In the genomic region with DNA sequence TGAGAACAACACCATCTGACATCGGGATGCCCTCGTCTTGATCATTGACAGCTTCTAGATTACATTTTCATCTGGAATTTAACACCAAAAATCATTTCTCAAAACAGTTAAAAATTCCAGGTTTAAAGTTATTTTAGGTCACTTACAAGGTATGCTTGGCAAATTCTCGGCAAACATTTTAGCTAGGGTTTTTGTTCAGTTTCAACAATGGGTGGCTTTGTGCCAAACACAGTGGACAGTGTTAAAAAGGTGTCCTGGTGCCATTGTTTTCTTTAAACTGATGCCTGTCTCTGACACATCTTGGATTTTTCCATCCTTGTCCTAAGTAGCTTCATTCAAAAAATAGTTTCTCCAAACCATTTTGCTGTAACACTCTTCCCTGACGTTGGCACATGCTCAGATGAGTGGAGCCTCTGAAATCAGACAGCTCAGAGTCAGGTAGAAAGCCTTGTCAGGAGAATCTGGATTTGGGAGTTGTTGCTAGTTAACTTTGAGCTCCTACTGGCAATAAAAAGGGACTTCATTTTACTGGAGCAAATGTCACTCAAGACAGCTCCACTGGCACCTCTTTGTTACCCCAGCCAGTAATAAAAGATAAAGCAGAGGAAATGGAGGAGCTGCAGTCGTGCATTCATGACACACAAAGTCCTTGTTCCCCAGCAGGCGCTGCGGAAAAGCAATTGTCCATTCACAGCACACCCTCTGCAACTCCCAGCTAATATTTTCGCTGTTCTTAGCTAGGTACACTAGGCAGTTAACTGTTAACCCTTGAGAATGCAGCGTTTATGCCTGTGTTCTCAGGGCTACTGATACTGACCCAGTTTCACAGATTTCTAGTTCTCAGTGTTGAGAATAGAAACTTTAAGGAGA, we compare ENCODE assay signal across 8 mouse cellular contexts. TPM values are rescaled to one million over a fixed set of nuclear protein-coding genes. Genes with fewer than 3 reads are reported as not detected.
DNase-seq lines count a peak whose midpoint lies in the region; ATAC-seq and TF ChIP-seq lines count a peak whose summit lies in the region.

No protein-coding gene starts in this region.

- no peaks in the 10 kb centered on the region for H3K9me3 ChIP-seq in heart, embryonic 13.5 days
- no peaks in the 10 kb centered on the region for H3K9me3 ChIP-seq in kidney, embryonic 16.5 days (ENCODE audit: low read length)
- H3K9me3 ChIP-seq in midbrain, embryonic 16.5 days (replicated peaks; ENCODE audit: control insufficient read depth, low read length, poor library complexity, severe bottlenecking), result no peaks in the 10 kb centered on the region

- peak overlapping the region; percentile 85 for H3K27ac ChIP-seq in heart, embryonic 13.5 days (replicated peaks)
- peak overlapping the region; percentile 52 for H3K27ac ChIP-seq in kidney, embryonic 16.5 days (ENCODE audit: low read length)
- peak overlapping the region; percentile 23 for H3K27ac ChIP-seq in midbrain, embryonic 16.5 days (ENCODE audit: low read length)
- H3K27ac ChIP-seq in cerebellum, adult 2 months (ENCODE audit: insufficient read depth, low read length), result no peak overlapping the region

- 40% methylated on average over 9 of the region's 9 CpGs for WGBS in heart, embryonic 13.5 days
- whole genome bisulfite sequencing in kidney, embryonic 16.5 days, result 28% methylated on average over 9 of the region's 9 CpGs
- 24% methylated on average over 9 of the region's 9 CpGs for WGBS in midbrain, embryonic 16.5 days
- WGBS in cerebellum, adult 2 months, result 51% methylated on average over 9 of the region's 9 CpGs

- peak overlapping the region; percentile 52 for H3K4me3 ChIP-seq in heart, embryonic 13.5 days
- peak overlapping the region; percentile 25 for H3K4me3 ChIP-seq in kidney, embryonic 16.5 days (ENCODE audit: low read length)
- peak overlapping the region; percentile 8; the same call in 1 of the 2 replicates for H3K4me3 ChIP-seq in midbrain, embryonic 16.5 days (ENCODE audit: low read depth, low read length)
- H3K4me3 ChIP-seq in cerebellum, adult 2 months (replicated peaks; ENCODE audit: insufficient read depth, low read depth, low read length), result no peak overlapping the region

- peak overlapping the region; percentile 67 for H3K4me2 ChIP-seq in heart, embryonic 13.5 days
- H3K4me2 ChIP-seq in kidney, embryonic 16.5 days (replicated peaks; ENCODE audit: low read depth, low read length), result peak overlapping the region; percentile 70
- H3K4me2 ChIP-seq in midbrain, embryonic 16.5 days (ENCODE audit: low read length), result peak overlapping the region; percentile 61

- H3K27me3 ChIP-seq in heart, embryonic 13.5 days (replicated peaks), result no peaks in the 10 kb centered on the region
- H3K27me3 ChIP-seq in kidney, embryonic 16.5 days (ENCODE audit: insufficient read depth, low read length), result no peaks in the 10 kb centered on the region
- no peaks in the 10 kb centered on the region for H3K27me3 ChIP-seq in midbrain, embryonic 16.5 days (ENCODE audit: control insufficient read depth, insufficient read depth, low read depth, low read length)
- no peaks in the 10 kb centered on the region for H3K27me3 ChIP-seq in cerebellum, adult 2 months (ENCODE audit: control insufficient read depth, insufficient read depth, low read length)

- H3K9ac ChIP-seq in heart, embryonic 13.5 days, result peak overlapping the region; percentile 81
- peak overlapping the region; percentile 1 for H3K9ac ChIP-seq in kidney, embryonic 16.5 days (replicated peaks; ENCODE audit: low read length)
- 0 out of 2 replicates have a peak overlapping the region, but pooled peaks have one; percentile 3 for H3K9ac ChIP-seq in midbrain, embryonic 16.5 days (ENCODE audit: low read depth, low read length)

- no peak for TF ChIP-seq CTCF in cerebellum, adult 2 months (IDR thresholded peaks at IDR 0.05; ENCODE audit: borderline replicate concordance, insufficient read depth, low read depth, low read length)

- TF ChIP-seq POLR2A in cerebellum, adult 2 months (IDR thresholded peaks at IDR 0.05; ENCODE audit: borderline replicate concordance, insufficient read depth, low read length), result no peak

- 0 out of 2 replicates have a peak, but pooled peaks cover 4% of the 10 kb centered on the region for H3K36me3 ChIP-seq in heart, embryonic 13.5 days
- H3K36me3 ChIP-seq in kidney, embryonic 16.5 days (ENCODE audit: insufficient read depth, low read length), result no peaks in the 10 kb centered on the region
- H3K36me3 ChIP-seq in midbrain, embryonic 16.5 days (ENCODE audit: control insufficient read depth, insufficient read depth, low read length), result no peaks in the 10 kb centered on the region

- peak; percentile 44 for DNase-seq in right cerebral cortex, adult 18-20 months
- no peak for DNase-seq in right cerebral cortex, postnatal 4 days
- DNase-seq in cerebellum, adult 2 months, result no peak
- DNase-seq in cerebellum, postnatal 14 days, result no peak
- DNase-seq in gastrocnemius, postnatal 4 days (ENCODE audit: low spot score in 2 of 2), result no peak

- ATAC-seq in heart, embryonic 13.5 days (ENCODE audit: extremely low read depth, insufficient number of reproducible peaks, low FRiP score, low TSS enrichment), result no peak
- no peak for ATAC-seq in kidney, embryonic 16.5 days (ENCODE audit: low FRiP score, low TSS enrichment)
- peak; percentile 52 for ATAC-seq in midbrain, embryonic 16.5 days

- H3K4me1 ChIP-seq in heart, embryonic 13.5 days, result peaks cover 41% of the 10 kb centered on the region
- peaks cover 15% of the 10 kb centered on the region for H3K4me1 ChIP-seq in kidney, embryonic 16.5 days (ENCODE audit: insufficient read depth, low read length)
- H3K4me1 ChIP-seq in midbrain, embryonic 16.5 days (ENCODE audit: control insufficient read depth, insufficient read depth, low read length), result peaks cover 15% of the 10 kb centered on the region; the same call in 1 of the 2 replicates
- no peaks in the 10 kb centered on the region for H3K4me1 ChIP-seq in cerebellum, adult 2 months (ENCODE audit: control insufficient read depth, insufficient read depth, low read length)

RNA-seq across cellular contexts. Expression of gene Pde7b, which starts 2.0 kb away (rescaled TPM):
- polyA plus RNA-seq in heart, embryonic 13.5 days (2015; fragmentation: Nextera tagmentation; extraction: Ambion mirVana), result 8.1 and 9.1 TPM in 2 replicates
- 2.4 and 5.3 TPM in 2 replicates for polyA plus RNA-seq in kidney, embryonic 16.5 days (2015; fragmentation: Nextera tagmentation; extraction: Ambion mirVana)
- 2.3 and 4.1 TPM in 2 replicates for polyA plus RNA-seq in midbrain, embryonic 16.5 days (2015; fragmentation: Nextera tagmentation; extraction: Ambion mirVana)
- polyA plus RNA-seq in cerebellum, adult 2 months (2012; rRNA removed), result 8.5 and 8.9 TPM in 2 replicates
- total RNA-seq in gastrocnemius, postnatal 4 days (2021), result 10 to 100 TPM; 28.6 to 29.3 TPM

Comparison
In these comparisons a context has a peak if more than half of its experiments do, and no peak if none do; other contexts are left out.
1. H3K9ac ChIP-seq: peak in every context shown above with its lines; median percentile 81 in heart, embryonic 13.5 days; 3 in midbrain, embryonic 16.5 days; 1 in kidney, embryonic 16.5 days.